Mouse (Mus musculus) heart, adult 2 months (tissue): ENCODE results near the gene Cep72. TPM values are rescaled to one million over a fixed set of nuclear protein-coding genes. Genes with fewer than 3 reads are reported as not detected.
A peak's percentile ranks its signal among the peaks of the same experiment; 100 is the strongest.
"Not testable (repeated sequence)": the region's sequence is repeated elsewhere in the genome, so short reads cannot be mapped to it uniquely, and the experiment has no call there.

Source experiments
- DNase-seq, 2 experiments: peaks; one replicate each; pipeline ENCODE4 v3.0.0; 2021
- H3K27ac ChIP-seq: fragments of 200-600 bp; 2 replicates; pipeline ENCODE4 v1.8.1; 2022
- H3K27me3 ChIP-seq: fragments of 200-500 bp; 2 replicates; pipeline ENCODE4 v1.6.1; 2012; ENCODE audit warnings: mild to moderate bottlenecking, low read length, inconsistent platforms, mixed read lengths; ENCODE audit not compliant: control insufficient read depth, insufficient read depth
- H3K36me3 ChIP-seq: fragments of 200-500 bp; 2 replicates; pipeline ENCODE4 v1.6.1; 2012; ENCODE audit warnings: low read length, inconsistent platforms; ENCODE audit not compliant: control insufficient read depth, insufficient read depth
- H3K4me1 ChIP-seq: fragments of 200-500 bp; 2 replicates; pipeline ENCODE4 v1.6.1; 2011; ENCODE audit warnings: low read length; ENCODE audit not compliant: control insufficient read depth, insufficient read depth
- H3K4me3 ChIP-seq: fragments of 200-600 bp; 2 replicates; pipeline ENCODE4 v1.8.1; 2022
- H3K79me2 ChIP-seq: fragments of 200-500 bp; replicated peaks from 2 replicates; pipeline ENCODE4 v1.6.1; 2012; ENCODE audit warnings: mild to moderate bottlenecking, inconsistent platforms, low read length, moderate library complexity, mixed read lengths; ENCODE audit not compliant: control insufficient read depth, insufficient read depth
- H3K9ac ChIP-seq: fragments of 200-500 bp; 2 replicates; pipeline ENCODE4 v1.6.1; 2012; ENCODE audit warnings: low read depth, mild to moderate bottlenecking, control low read depth, inconsistent platforms, low read length, mixed read lengths
- CTCF ChIP-seq: fragments of 200-600 bp; IDR thresholded peaks from 2 replicates; pipeline ENCODE4 v1.8.1; 2022; ENCODE audit warnings: antibody characterized with exemption, mild to moderate bottlenecking, moderate library complexity
- EP300 ChIP-seq: fragments of 200-500 bp; IDR thresholded peaks from 2 replicates; pipeline ENCODE4 v1.6.1; 2011; ENCODE audit warnings: low read depth, low read length, control low read depth; ENCODE audit not compliant: insufficient read depth
- POLR2A ChIP-seq: fragments of 200-500 bp; IDR thresholded peaks from 2 replicates; pipeline ENCODE4 v1.6.1; 2011; ENCODE audit warnings: mild to moderate bottlenecking, low read depth, low read length, control low read depth; ENCODE audit not compliant: insufficient read depth
- WGBS: fragments of 180-500 bp; shearing (Covaris S2); methylation state at CpG from one replicate; pipeline ENCODE4 v1.1.7; 2018; 5-methylcytosine and 5-hydroxymethylcytosine counted together
- intact Hi-C: fragments of 180-260 bp; cut with DNase I; formaldehyde crosslinking; loops from one replicate; pipeline ENCODE4 v1.15.1; 2025
- polyA plus RNA-seq: library from polyadenylated mRNA; depleted of rRNA; stranded (reverse); fragments of >200 nt; gene quantifications from 2 replicates; pipeline ENCODE4 v1.2.3, GENCODE M21; 2012
- total RNA-seq, 2 experiments: library from RNA; stranded (reverse); gene quantifications; 2 replicates each; pipeline ENCODE4 v1.2.3; 2021

Gene Cep72
- total and polyA plus RNA-seq, 3 experiments: 0.34 to 0.68 (median 0.34) TPM

GRCm38 (mm10) chr13:74098913-74099312 lies 36.8 kb upstream of the Cep72 start:
- 53% methylated on average over 6 of the region's 6 CpGs for WGBS
- DNase-seq: peak in 1 of 2 experiments; percentile 16
- peak overlapping the region; percentile 48 for H3K27ac ChIP-seq
- peaks cover 5% of the 10 kb centered on the region; the same call in 1 of the 2 replicates for H3K4me1 ChIP-seq
- TF ChIP-seq EP300 (no peak), CTCF (no peak), POLR2A (no peak)
- H3K27me3 ChIP-seq: no peaks in the 10 kb centered on the region
- H3K36me3 ChIP-seq: no peaks in the 10 kb centered on the region
- no peak overlapping the region for H3K9ac ChIP-seq
- intact Hi-C loops: no loop called here
- no peak overlapping the region for H3K4me3 ChIP-seq
- no peaks in the 10 kb centered on the region for H3K79me2 ChIP-seq

- peaks cover 5% of the 10 kb centered on the region; the same call in 1 of the 2 replicates for H3K4me1 ChIP-seq
- no peak overlapping the region for H3K9ac ChIP-seq
- no peak overlapping the region for H3K4me3 ChIP-seq
- TF ChIP-seq POLR2A (no peak), EP300 (peak; percentile 45; the same call in 1 of the 2 replicates), CTCF (peak; percentile 82)
- H3K27ac ChIP-seq: no peak overlapping the region
- no peaks in the 10 kb centered on the region for H3K36me3 ChIP-seq
- WGBS: 42% methylated on average over 2 of the region's 2 CpGs
- intact Hi-C loops: loop anchor here (1.0 kb wide), 1 partner anchor 204 kb away; no protein-coding TSS in a partner anchor
- DNase-seq: peak; percentile 60 to 71
- no peaks in the 10 kb centered on the region for H3K79me2 ChIP-seq
- H3K27me3 ChIP-seq: no peaks in the 10 kb centered on the region
Measured at GRCm38 (mm10) chr13:74096715-74097363, 34.7 kb upstream of the Cep72 start.

- DNase-seq: no peak
- peaks cover 5% of the 10 kb centered on the region; the same call in 1 of the 2 replicates for H3K4me1 ChIP-seq
- intact Hi-C loops: loop anchor here (1.0 kb wide), 1 partner anchor 205 kb away; no protein-coding TSS in a partner anchor
- no peaks in the 10 kb centered on the region for H3K36me3 ChIP-seq
- H3K9ac ChIP-seq: no peak overlapping the region
- TF ChIP-seq POLR2A (no peak), EP300 (no peak), CTCF (no peak)
- WGBS: 68% methylated on average over 2 of the region's 2 CpGs
- no peak overlapping the region for H3K27ac ChIP-seq
- no peak overlapping the region for H3K4me3 ChIP-seq
- no peaks in the 10 kb centered on the region for H3K79me2 ChIP-seq
- no peaks in the 10 kb centered on the region for H3K27me3 ChIP-seq
Measured at GRCm38 (mm10) chr13:74095936-74096335, 33.8 kb upstream of the Cep72 start.

GRCm38 (mm10) chr13:74090265-74090664 lies 28.2 kb upstream of the Cep72 start:
- DNase-seq: no peak
- Histone ChIP-seq H3K27ac (no peak overlapping the region), H3K79me2 (no peaks in the 10 kb centered on the region), H3K4me1 (peaks cover 2% of the 10 kb centered on the region; the same call in 1 of the 2 replicates), H3K27me3 (no peaks in the 10 kb centered on the region), H3K9ac (no peak overlapping the region), H3K36me3 (no peaks in the 10 kb centered on the region), H3K4me3 (no peak overlapping the region)
- TF ChIP-seq POLR2A (no peak), EP300 (no peak), CTCF (no peak)
- intact Hi-C loops: no loop called here
- WGBS: 42% methylated on average over 3 of the region's 3 CpGs

GRCm38 (mm10) chr13:74073369-74073768 lies 11.3 kb upstream of the Cep72 start:
- TF ChIP-seq CTCF: no peak
- TF ChIP-seq POLR2A: no peak
- TF ChIP-seq EP300: no peak
- Histone ChIP-seq H3K4me3 (no peak overlapping the region), H3K27ac (no peak overlapping the region), H3K27me3 (no peaks in the 10 kb centered on the region), H3K36me3 (no peaks in the 10 kb centered on the region), H3K79me2 (no peaks in the 10 kb centered on the region), H3K9ac (no peak overlapping the region), H3K4me1 (no peaks in the 10 kb centered on the region)
- 82% methylated on average over 7 of the region's 7 CpGs for WGBS
- DNase-seq: no peak
- intact Hi-C loops: no loop called here

GRCm38 (mm10) chr13:74071714-74072113 lies 9.6 kb upstream of the Cep72 start:
- H3K9ac ChIP-seq: no peak overlapping the region
- DNase-seq: no peak
- 66% methylated on average over 3 of the region's 3 CpGs for whole genome bisulfite sequencing
- H3K4me1 ChIP-seq: no peaks in the 10 kb centered on the region
- no peak overlapping the region for H3K27ac ChIP-seq
- H3K4me3 ChIP-seq: no peak overlapping the region
- intact Hi-C loops: no loop called here
- H3K36me3 ChIP-seq: no peaks in the 10 kb centered on the region
- TF ChIP-seq CTCF (no peak), EP300 (no peak), POLR2A (no peak)
- no peaks in the 10 kb centered on the region for H3K79me2 ChIP-seq
- no peaks in the 10 kb centered on the region for H3K27me3 ChIP-seq

GRCm38 (mm10) chr13:74071244-74071643 lies 9.1 kb upstream of the Cep72 start:
- DNase-seq, H3K4me3 ChIP-seq, intact Hi-C loops, H3K27me3 ChIP-seq, H3K4me1 ChIP-seq, H3K27ac ChIP-seq, H3K79me2 ChIP-seq, H3K9ac ChIP-seq, H3K36me3 ChIP-seq: not testable (repeated sequence)
- 68% methylated on average over 1 of the region's 1 CpGs for WGBS
